In the genomic region with DNA sequence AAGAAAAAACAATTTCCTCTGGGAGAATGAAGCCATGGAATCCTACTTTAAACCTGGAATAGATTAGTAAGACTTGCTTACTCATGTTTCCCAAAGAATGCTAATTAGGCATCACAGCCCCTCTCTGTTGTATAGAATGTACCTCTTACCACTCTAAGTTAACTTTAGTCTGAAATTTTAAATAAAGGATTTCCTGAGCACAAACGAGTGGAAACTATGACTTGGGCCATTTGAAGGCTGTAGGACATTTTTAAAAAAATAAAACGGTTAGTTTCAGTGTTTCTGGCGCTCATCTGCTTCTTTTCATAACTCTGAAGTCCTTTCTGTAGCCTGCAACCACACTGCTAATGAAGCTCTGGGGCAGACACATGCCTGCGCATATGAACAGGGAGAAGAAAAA, we compare ENCODE assay signal across 28 mouse cellular contexts.
DNase-seq lines count a peak whose midpoint lies in the region; ATAC-seq and TF ChIP-seq lines count a peak whose summit lies in the region.
"Had no signal": no experiment of that assay in that cellular context is flagged by ENCODE, and none has a peak within 500 bp of the region (broad histone marks: within the 10 kb centered on the region; RNA-seq: fewer than 3 reads in every experiment).

No protein-coding gene starts in this region.

- H3K9me3 ChIP-seq in forebrain, embryonic 12.5 days, result no peaks in the 10 kb centered on the region
- H3K9me3 ChIP-seq: intestine, embryonic 15.5 days; limb, embryonic 12.5 days; liver, embryonic 13.5 days; megakaryocyte, embryonic 14.5 days; midbrain, embryonic 13.5 days had no signal

- H3K36me3 ChIP-seq in forebrain, embryonic 12.5 days (replicated peaks), result peaks cover 5% of the 10 kb centered on the region; the same call in 1 of the 2 replicates
- H3K36me3 ChIP-seq: intestine, embryonic 15.5 days; liver, embryonic 13.5 days; midbrain, embryonic 13.5 days had no signal

- peak overlapping the region; percentile 42 for H3K4me2 ChIP-seq in forebrain, embryonic 12.5 days
- H3K4me2 ChIP-seq: intestine, embryonic 15.5 days; liver, embryonic 13.5 days had no signal

- no peak for ATAC-seq in forebrain, embryonic 12.5 days (ENCODE audit: low FRiP score)
- ATAC-seq: intestine, embryonic 15.5 days; lung, postnatal 0 days; midbrain, embryonic 13.5 days had no signal

- no peak for TF ChIP-seq CTCF in layer of hippocampus, adult 2 months (conservative IDR thresholded peaks at IDR 0.05)

- peak overlapping the region; percentile 82 for H3K27ac ChIP-seq in layer of hippocampus, adult 2 months
- peak overlapping the region; percentile 92 for H3K27ac ChIP-seq in forebrain, embryonic 12.5 days
- H3K27ac ChIP-seq: hindbrain, postnatal 0 days; intestine, embryonic 15.5 days; liver, embryonic 13.5 days; midbrain, embryonic 13.5 days had no signal

- no peaks in the 10 kb centered on the region for H3K27me3 ChIP-seq in forebrain, embryonic 12.5 days
- H3K27me3 ChIP-seq: intestine, embryonic 15.5 days; limb, embryonic 12.5 days; liver, embryonic 13.5 days; midbrain, embryonic 13.5 days had no signal

- WGBS in forebrain, embryonic 12.5 days, result 24% methylated on average over 4 of the region's 4 CpGs

- DNase-seq in layer of hippocampus, adult 2 months (ENCODE audit: low spot score in 2 of 2), result no peak
- no peak for DNase-seq in layer of hippocampus, adult 11-12 months (ENCODE audit: low spot score)
- DNase-seq in 3T3-L1 (ENCODE audit: low read depth, low spot score) (peak; percentile 21), NIH3T3 (ENCODE audit: low read depth) (peak; percentile 10)
- no peak for DNase-seq in adrenal gland, postnatal 25 days
- no peak for DNase-seq in urinary bladder, adult 2 months (ENCODE audit: low spot score)
- DNase-seq in urinary bladder, postnatal 10 days (ENCODE audit: low spot score), result no peak
- DNase-seq: adrenal gland, adult 8-10 months; B cell, adult 2 months; cerebellum, adult 9-10 months; cerebellum, postnatal 36 days; kidney, adult 2 months; kidney, postnatal 36 days; layer of hippocampus, postnatal 36 days; liver, embryonic 13.5 days; lung, adult 18-20 months; lung, postnatal 4 days; right cerebral cortex, postnatal 25 days; spleen, adult 18-20 months; thymus, adult 2 months; thymus, postnatal 36 days had no signal

- peaks cover 94% of the 10 kb centered on the region for H3K4me1 ChIP-seq in forebrain, embryonic 12.5 days
- H3K4me1 ChIP-seq: liver, embryonic 13.5 days had no signal

- no peak overlapping the region for H3K4me3 ChIP-seq in layer of hippocampus, adult 2 months
- no peak overlapping the region for H3K4me3 ChIP-seq in forebrain, embryonic 12.5 days (replicated peaks)
- H3K4me3 ChIP-seq: intestine, embryonic 15.5 days; limb, embryonic 12.5 days; liver, embryonic 13.5 days; megakaryocyte, embryonic 14.5 days; midbrain, embryonic 13.5 days had no signal

- H3K9ac ChIP-seq in forebrain, embryonic 12.5 days, result no peak overlapping the region
- H3K9ac ChIP-seq: intestine, embryonic 15.5 days; limb, embryonic 12.5 days; liver, embryonic 13.5 days; midbrain, embryonic 13.5 days had no signal

Comparison
In these comparisons a context has a peak if more than half of its experiments do, and no peak if none do; other contexts are left out.
1. DNase-seq: peak in 3T3-L1 (single experiment) and NIH3T3 (single experiment); none in layer of hippocampus, adult 2 months (0 of 2), layer of hippocampus, adult 11-12 months (single experiment), adrenal gland, postnatal 25 days (single experiment), urinary bladder, adult 2 months (single experiment) and urinary bladder, postnatal 10 days (single experiment).